In genomic region chr2:125298841-125299240, GRCm38 (mm10) we compare ENCODE assay signal across 19 mouse cellular contexts. TPM values are rescaled to one million over a fixed set of nuclear protein-coding genes. Genes with fewer than 3 reads are reported as not detected.
DNase-seq lines count a peak whose midpoint lies in the region; ATAC-seq and TF ChIP-seq lines count a peak whose summit lies in the region.
"Had no signal": no experiment of that assay in that cellular context is flagged by ENCODE, and none has a peak within 500 bp of the region (broad histone marks: within the 10 kb centered on the region; RNA-seq: fewer than 3 reads in every experiment).

No protein-coding gene starts in this region.

- no peak overlapping the region for H3K4me3 ChIP-seq in lung, embryonic 14.5 days (ENCODE audit: low read depth, low read length)
- no peak overlapping the region for H3K4me3 ChIP-seq in lung, embryonic 16.5 days (ENCODE audit: low read length)
- no peak overlapping the region for H3K4me3 ChIP-seq in midbrain, embryonic 11.5 days (ENCODE audit: low read depth, low read length)
- no peak overlapping the region for H3K4me3 ChIP-seq in midbrain, embryonic 10.5 days
- H3K4me3 ChIP-seq: embryonic facial prominence, embryonic 10.5 days; embryonic facial prominence, embryonic 12.5 days; forebrain, embryonic 13.5 days; forebrain, embryonic 15.5 days had no signal

- H3K9me3 ChIP-seq in lung, embryonic 14.5 days (ENCODE audit: low read depth, low read length), result no peaks in the 10 kb centered on the region
- no peaks in the 10 kb centered on the region for H3K9me3 ChIP-seq in lung, embryonic 16.5 days (ENCODE audit: control insufficient read depth, low read length)
- H3K9me3 ChIP-seq in midbrain, embryonic 11.5 days (ENCODE audit: control insufficient read depth, low read length), result no peaks in the 10 kb centered on the region
- no peaks in the 10 kb centered on the region for H3K9me3 ChIP-seq in midbrain, embryonic 10.5 days (replicated peaks)
- H3K9me3 ChIP-seq: embryonic facial prominence, embryonic 10.5 days; embryonic facial prominence, embryonic 12.5 days; forebrain, embryonic 13.5 days; forebrain, embryonic 15.5 days had no signal

- no peak overlapping the region for H3K27ac ChIP-seq in lung, embryonic 14.5 days (ENCODE audit: low read depth)
- peak overlapping the region; percentile 19; the same call in 1 of the 2 replicates for H3K27ac ChIP-seq in lung, embryonic 16.5 days (ENCODE audit: low read length)
- H3K27ac ChIP-seq in midbrain, embryonic 11.5 days (ENCODE audit: low read depth, low read length), result no peak overlapping the region
- no peak overlapping the region for H3K27ac ChIP-seq in midbrain, embryonic 10.5 days (replicated peaks)
- H3K27ac ChIP-seq: embryonic facial prominence, embryonic 10.5 days; embryonic facial prominence, embryonic 12.5 days; forebrain, embryonic 13.5 days; forebrain, embryonic 15.5 days had no signal

- no peak overlapping the region for H3K4me2 ChIP-seq in lung, embryonic 14.5 days
- H3K4me2 ChIP-seq in lung, embryonic 16.5 days (ENCODE audit: low read depth, low read length), result no peak overlapping the region
- H3K4me2 ChIP-seq in midbrain, embryonic 11.5 days, result no peak overlapping the region
- H3K4me2 ChIP-seq: embryonic facial prominence, embryonic 12.5 days; forebrain, embryonic 13.5 days; forebrain, embryonic 15.5 days had no signal

- peaks cover 27% of the 10 kb centered on the region; the same call in 1 of the 2 replicates for H3K36me3 ChIP-seq in lung, embryonic 14.5 days (ENCODE audit: insufficient read depth)
- H3K36me3 ChIP-seq in lung, embryonic 16.5 days (ENCODE audit: control insufficient read depth, insufficient read depth, low read length), result peaks cover 10% of the 10 kb centered on the region
- H3K36me3 ChIP-seq in midbrain, embryonic 11.5 days (ENCODE audit: control insufficient read depth, insufficient read depth, low read length), result no peaks in the 10 kb centered on the region; the same call in 1 of the 2 replicates
- H3K36me3 ChIP-seq in midbrain, embryonic 10.5 days, result peaks cover 25% of the 10 kb centered on the region; the same call in 1 of the 2 replicates

- H3K9ac ChIP-seq in lung, embryonic 14.5 days, result no peak overlapping the region
- no peak overlapping the region for H3K9ac ChIP-seq in lung, embryonic 16.5 days (ENCODE audit: low read length)
- H3K9ac ChIP-seq in midbrain, embryonic 11.5 days (ENCODE audit: low read length), result no peak overlapping the region
- H3K9ac ChIP-seq: embryonic facial prominence, embryonic 12.5 days; forebrain, embryonic 13.5 days; forebrain, embryonic 15.5 days had no signal

- no peak for TF ChIP-seq CTCF in lung, embryonic 14.5 days (IDR thresholded peaks at IDR 0.05; ENCODE audit: low read depth)

- 88% methylated on average over 1 of the region's 1 CpGs for WGBS in lung, embryonic 14.5 days
- 79% methylated on average over 1 of the region's 1 CpGs for WGBS in lung, embryonic 16.5 days
- 92% methylated on average over 1 of the region's 1 CpGs for WGBS in midbrain, embryonic 11.5 days
- 98% methylated on average over 1 of the region's 1 CpGs for WGBS in midbrain, embryonic 10.5 days

- DNase-seq in lung, embryonic 14.5 days, result peak; percentile 55
- no peak for DNase-seq in lung, postnatal 25 days (ENCODE audit: low spot score)
- no peak for DNase-seq in lung, postnatal 4 days
- peak; percentile 54 for DNase-seq in midbrain, embryonic 11.5 days (ENCODE audit: low spot score, missing footprints)
- DNase-seq in midbrain, embryonic 10.5 days (ENCODE audit: low spot score), result no peak
- no peak for DNase-seq in kidney, adult 8-10 months
- DNase-seq: adrenal gland, adult 8-10 months; adrenal gland, postnatal 14 days; adrenal gland, postnatal 36 days; cerebellum, adult 11-12 months; cerebellum, adult 2 months; cerebellum, adult 9-10 months; cerebellum, postnatal 10 days; cerebellum, postnatal 25 days had no signal

- no peaks in the 10 kb centered on the region for H3K4me1 ChIP-seq in lung, embryonic 14.5 days (ENCODE audit: insufficient read depth)
- peaks cover 13% of the 10 kb centered on the region for H3K4me1 ChIP-seq in lung, embryonic 16.5 days (replicated peaks; ENCODE audit: control insufficient read depth, insufficient read depth, low read length)
- H3K4me1 ChIP-seq in midbrain, embryonic 11.5 days (ENCODE audit: control insufficient read depth, insufficient read depth, low read length), result no peaks in the 10 kb centered on the region
- no peaks in the 10 kb centered on the region for H3K4me1 ChIP-seq in midbrain, embryonic 10.5 days
- H3K4me1 ChIP-seq: forebrain, embryonic 13.5 days; forebrain, embryonic 15.5 days had no signal

- no peak for ATAC-seq in lung, embryonic 14.5 days (ENCODE audit: insufficient read depth)
- ATAC-seq in lung, embryonic 16.5 days (ENCODE audit: low read depth), result peak; percentile 41
- ATAC-seq in midbrain, embryonic 11.5 days (ENCODE audit: low FRiP score), result no peak
- ATAC-seq: forebrain, embryonic 13.5 days; forebrain, embryonic 15.5 days had no signal

- H3K27me3 ChIP-seq in lung, embryonic 14.5 days (ENCODE audit: insufficient read depth, low read length), result no peaks in the 10 kb centered on the region
- no peaks in the 10 kb centered on the region for H3K27me3 ChIP-seq in lung, embryonic 16.5 days (ENCODE audit: control insufficient read depth, insufficient read depth, low read depth, low read length)
- H3K27me3 ChIP-seq in midbrain, embryonic 11.5 days (ENCODE audit: control insufficient read depth, insufficient read depth, low read length), result no peaks in the 10 kb centered on the region
- no peaks in the 10 kb centered on the region for H3K27me3 ChIP-seq in midbrain, embryonic 10.5 days (ENCODE audit: low read depth, poor library complexity, severe bottlenecking)
- H3K27me3 ChIP-seq: embryonic facial prominence, embryonic 12.5 days; forebrain, embryonic 13.5 days; forebrain, embryonic 15.5 days had no signal

RNA-seq across cellular contexts. Expression of gene Dut, which starts 51.9 kb away (rescaled TPM):
- 197 and 198 TPM in 2 replicates for polyA plus RNA-seq in lung, embryonic 14.5 days (2014; fragmentation: Nextera tagmentation; extraction: Ambion mirVana)
- 148 and 152 TPM in 2 replicates for polyA plus RNA-seq in lung, embryonic 16.5 days (2015; fragmentation: Nextera tagmentation; extraction: Ambion mirVana)
- 215 and 220 TPM in 2 replicates for polyA plus RNA-seq in midbrain, embryonic 11.5 days (2014; fragmentation: Nextera tagmentation; extraction: Ambion mirVana)
- polyA plus RNA-seq in midbrain, embryonic 10.5 days (2016; fragmentation: Nextera tagmentation; extraction: Ambion mirVana), result 223 and 273 TPM in 2 replicates

Comparison
In these comparisons a context has a peak if more than half of its experiments do, and no peak if none do; other contexts are left out.
1. DNase-seq: peak in lung, embryonic 14.5 days (single experiment) and midbrain, embryonic 11.5 days (single experiment); none in lung, postnatal 25 days (single experiment), lung, postnatal 4 days (0 of 2), midbrain, embryonic 10.5 days (single experiment) and kidney, adult 8-10 months (0 of 2).